Mouse (Mus musculus) kidney, embryonic 14.5 days (tissue): ENCODE measurements around the gene Klf15. TPM values are rescaled to one million over a fixed set of nuclear protein-coding genes. Genes with fewer than 3 reads are reported as not detected.

ENCODE experiments used
- ATAC-seq: fragments of 200-750 bp; cut with Nextera tagmentation; 2 replicates; pipeline ENCODE4 v1.8.0; 2017; ENCODE audit warnings: moderate number of reproducible peaks, mild to moderate bottlenecking, moderate TSS enrichment, moderate library complexity; ENCODE audit not compliant: low FRiP score, low TSS enrichment
- H3K27ac ChIP-seq: fragments of 300-500 bp; sonication (generic); 2 replicates; pipeline ENCODE4 v1.5.1; 2014; ENCODE audit warnings: low read depth, mild to moderate bottlenecking, low read length, moderate library complexity, mixed read lengths
- H3K27me3 ChIP-seq: fragments of 300-500 bp; sonication (generic); 2 replicates; pipeline ENCODE4 v1.6.1; 2014; ENCODE audit warnings: mild to moderate bottlenecking, low read length; ENCODE audit not compliant: control insufficient read depth, insufficient read depth
- H3K36me3 ChIP-seq: fragments of 300-500 bp; sonication (generic); 2 replicates; pipeline ENCODE4 v1.6.1; 2014; ENCODE audit warnings: low read length, mixed read lengths; ENCODE audit not compliant: control insufficient read depth, insufficient read depth
- H3K4me1 ChIP-seq: fragments of 300-500 bp; sonication (generic); 2 replicates; pipeline ENCODE4 v1.6.1; 2014; ENCODE audit warnings: low read length, mixed read lengths; ENCODE audit not compliant: control insufficient read depth, insufficient read depth
- H3K4me2 ChIP-seq: fragments of 300-500 bp; sonication (generic); replicated peaks from 2 replicates; pipeline ENCODE4 v1.6.1; 2014; ENCODE audit warnings: low read depth, mild to moderate bottlenecking, low read length
- H3K4me3 ChIP-seq: fragments of 300-500 bp; sonication (generic); 2 replicates; pipeline ENCODE4 v1.5.1; 2014; ENCODE audit warnings: mild to moderate bottlenecking, low read length
- H3K9ac ChIP-seq: fragments of 300-500 bp; sonication (generic); 2 replicates; pipeline ENCODE4 v1.6.1; 2014; ENCODE audit warnings: low read depth, mild to moderate bottlenecking, low read length, moderate library complexity
- H3K9me3 ChIP-seq: fragments of 300-500 bp; sonication (generic); 2 replicates; pipeline ENCODE4 v1.6.1; 2016; ENCODE audit warnings: low read length; ENCODE audit not compliant: control insufficient read depth
- WGBS: fragments of 180-500 bp; shearing (Covaris S2); extraction: QIAGEN DNeasy Blood & Tissue Kit; methylation state at CpG from one replicate; pipeline ENCODE4 v1.1.7; 2014; 5-methylcytosine and 5-hydroxymethylcytosine counted together
- polyA plus RNA-seq: library from polyadenylated mRNA; unstranded; fragments of >200 nt; fragmentation: Nextera tagmentation; extraction: Ambion mirVana; gene quantifications from 2 replicates; pipeline ENCODE4 v1.2.1, GENCODE M21; 2014

Gene Klf15
- polyA plus RNA-seq, 1 experiment from 2014 or later, result 9.3 TPM

DNA sequence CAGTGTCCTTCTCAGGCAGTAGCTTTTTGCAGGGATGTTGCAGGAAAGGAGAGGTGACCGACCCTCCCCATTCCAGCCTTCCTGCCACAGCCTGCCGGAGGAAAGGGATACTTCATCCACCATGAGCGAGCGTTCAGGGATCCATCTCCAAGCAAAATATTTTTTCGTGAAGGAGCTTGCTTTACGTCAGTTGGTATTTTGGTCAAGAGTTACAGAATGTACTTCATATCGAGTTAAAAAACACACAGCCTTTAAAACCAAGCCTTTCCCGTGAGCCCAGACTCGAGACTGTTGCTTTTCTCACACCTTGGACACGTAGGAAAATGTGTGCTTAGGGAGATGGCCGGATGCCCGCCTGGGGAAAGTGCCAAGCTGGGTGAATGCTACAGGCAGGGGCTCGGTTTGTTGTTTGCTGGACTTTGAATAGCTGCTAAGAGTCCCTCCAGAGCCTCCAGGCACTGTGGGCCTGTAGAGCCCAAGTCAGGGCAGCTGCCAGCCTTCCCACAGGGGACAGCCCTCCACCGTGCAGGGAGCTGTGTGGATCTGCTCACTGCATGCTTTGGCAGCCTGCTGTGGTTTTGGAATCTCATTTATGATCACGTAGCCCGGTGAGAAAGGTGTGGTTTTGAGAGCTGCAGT is 44.4 kb downstream of the Klf15 start:
- no peaks in the 10 kb centered on the region for H3K27me3 ChIP-seq
- no peak overlapping the region for H3K4me2 ChIP-seq
- no peak overlapping the region for H3K9ac ChIP-seq
- H3K4me1 ChIP-seq, result peaks cover 9% of the 10 kb centered on the region; the same call in 1 of the 2 replicates
- no peak overlapping the region; the same call in 1 of the 2 replicates for H3K27ac ChIP-seq
- H3K9me3 ChIP-seq, result no peaks in the 10 kb centered on the region
- 64% methylated on average over 16 of the region's 16 CpGs for WGBS
- no peak for ATAC-seq
- no peaks in the 10 kb centered on the region for H3K36me3 ChIP-seq
- H3K4me3 ChIP-seq, result no peak overlapping the region

DNA sequence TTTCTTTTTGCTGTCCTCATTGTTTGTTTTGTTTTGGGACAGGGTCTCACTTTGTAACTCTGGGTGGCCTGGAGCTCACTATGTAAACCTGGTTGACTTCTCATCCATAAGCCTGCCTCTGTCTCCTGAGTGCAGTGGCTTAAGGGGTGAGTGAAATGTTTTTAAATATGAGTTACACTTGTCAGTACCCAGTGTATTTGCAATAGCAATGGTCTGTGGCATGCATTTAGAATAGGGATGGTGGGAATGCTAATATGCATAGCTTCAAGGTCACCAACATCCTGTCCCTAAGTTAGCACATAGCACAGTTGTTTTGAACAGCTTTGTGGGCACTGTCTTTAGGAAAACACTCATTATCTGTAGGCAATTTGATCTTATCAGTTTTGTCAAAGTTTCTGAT is 45.1 kb downstream of the Klf15 start:
- no peak for ATAC-seq
- Histone ChIP-seq H3K9ac (no peak overlapping the region), H3K4me2 (no peak overlapping the region), H3K36me3 (no peaks in the 10 kb centered on the region), H3K9me3 (no peaks in the 10 kb centered on the region), H3K27ac (no peak overlapping the region), H3K27me3 (no peaks in the 10 kb centered on the region), H3K4me3 (no peak overlapping the region), H3K4me1 (peaks cover 9% of the 10 kb centered on the region; the same call in 1 of the 2 replicates)

DNA sequence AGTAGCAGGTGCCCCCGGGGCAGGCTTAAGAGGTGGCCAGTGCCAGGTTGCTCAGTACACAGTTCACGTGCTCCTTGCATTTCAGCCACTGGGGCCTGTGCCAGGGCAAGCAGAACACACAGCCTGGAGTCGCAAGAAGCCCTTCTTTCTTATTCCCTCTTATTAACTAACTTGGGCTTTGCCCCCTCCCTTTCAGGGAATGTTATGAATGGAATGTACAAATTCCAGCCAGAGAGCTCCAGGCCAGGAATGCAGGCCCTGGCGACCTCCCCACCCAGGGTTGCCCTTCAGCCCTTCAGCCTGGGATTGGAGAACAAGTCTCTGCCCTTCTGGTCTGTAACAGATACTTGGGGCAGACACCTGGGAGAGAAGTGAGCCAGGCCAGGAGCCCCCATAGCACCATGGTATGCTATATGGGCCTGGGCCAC is 45.8 kb downstream of the Klf15 start:
- WGBS, result 57% methylated on average over 4 of the region's 4 CpGs
- Histone ChIP-seq H3K9ac (no peak overlapping the region), H3K36me3 (no peaks in the 10 kb centered on the region), H3K4me3 (no peak overlapping the region), H3K27ac (no peak overlapping the region), H3K4me1 (peaks cover 9% of the 10 kb centered on the region; the same call in 1 of the 2 replicates), H3K4me2 (no peak overlapping the region), H3K9me3 (no peaks in the 10 kb centered on the region), H3K27me3 (no peaks in the 10 kb centered on the region)
- peak; percentile 70 for ATAC-seq

DNA sequence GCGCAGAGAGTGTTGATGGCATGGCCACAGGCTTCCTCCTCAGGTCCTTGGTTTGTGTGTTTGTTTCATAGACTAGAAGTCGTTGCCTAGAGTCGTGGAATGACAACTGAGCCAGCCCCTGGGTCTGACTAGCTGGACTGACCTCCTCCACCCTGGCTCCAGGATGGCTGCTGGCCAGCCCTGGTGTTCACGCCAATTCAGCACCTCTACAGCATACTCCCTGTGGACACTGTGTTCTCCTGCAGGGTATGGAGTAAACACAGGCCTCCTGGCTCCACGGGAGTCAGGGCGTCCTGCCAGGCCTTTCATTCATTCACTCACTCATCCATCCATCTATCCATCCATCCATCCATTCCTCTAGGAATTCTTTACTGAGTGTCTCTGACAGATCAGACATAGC is 46.7 kb downstream of the Klf15 start:
- Histone ChIP-seq H3K4me1 (0 out of 2 replicates have a peak, but pooled peaks cover 5% of the 10 kb centered on the region), H3K27ac (no peak overlapping the region), H3K27me3 (no peaks in the 10 kb centered on the region), H3K9ac (no peak overlapping the region), H3K36me3 (no peaks in the 10 kb centered on the region), H3K9me3 (no peaks in the 10 kb centered on the region), H3K4me3 (no peak overlapping the region), H3K4me2 (no peak overlapping the region)
- WGBS, result 69% methylated on average over 6 of the region's 6 CpGs
- ATAC-seq, result no peak

DNA sequence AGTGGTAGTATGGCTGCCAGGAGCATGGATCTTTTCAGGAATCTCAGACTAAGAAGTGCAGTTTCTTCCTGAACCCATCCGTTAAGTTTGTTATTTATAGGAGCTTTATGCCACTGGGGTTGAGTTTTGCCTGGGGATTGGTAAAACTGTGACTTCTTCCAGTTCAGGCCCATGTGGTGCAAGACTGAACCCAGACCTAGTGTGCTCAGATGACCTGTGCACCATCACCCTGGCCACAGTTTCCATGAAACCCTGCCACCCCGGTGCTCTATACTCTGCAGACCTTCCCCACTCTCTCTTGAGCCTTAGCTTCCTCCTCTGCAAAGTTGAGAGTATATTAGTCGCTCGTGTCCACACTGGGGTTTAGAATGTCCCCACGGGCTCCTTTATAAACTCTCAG is 50.0 kb downstream of the Klf15 start:
- Histone ChIP-seq H3K9me3 (no peaks in the 10 kb centered on the region), H3K36me3 (no peaks in the 10 kb centered on the region), H3K4me1 (0 out of 2 replicates have a peak, but pooled peaks cover 5% of the 10 kb centered on the region), H3K4me2 (no peak overlapping the region), H3K27ac (no peak overlapping the region), H3K4me3 (no peak overlapping the region), H3K9ac (no peak overlapping the region), H3K27me3 (no peaks in the 10 kb centered on the region)
- 82% methylated on average over 5 of the region's 5 CpGs for WGBS
- no peak for ATAC-seq

DNA sequence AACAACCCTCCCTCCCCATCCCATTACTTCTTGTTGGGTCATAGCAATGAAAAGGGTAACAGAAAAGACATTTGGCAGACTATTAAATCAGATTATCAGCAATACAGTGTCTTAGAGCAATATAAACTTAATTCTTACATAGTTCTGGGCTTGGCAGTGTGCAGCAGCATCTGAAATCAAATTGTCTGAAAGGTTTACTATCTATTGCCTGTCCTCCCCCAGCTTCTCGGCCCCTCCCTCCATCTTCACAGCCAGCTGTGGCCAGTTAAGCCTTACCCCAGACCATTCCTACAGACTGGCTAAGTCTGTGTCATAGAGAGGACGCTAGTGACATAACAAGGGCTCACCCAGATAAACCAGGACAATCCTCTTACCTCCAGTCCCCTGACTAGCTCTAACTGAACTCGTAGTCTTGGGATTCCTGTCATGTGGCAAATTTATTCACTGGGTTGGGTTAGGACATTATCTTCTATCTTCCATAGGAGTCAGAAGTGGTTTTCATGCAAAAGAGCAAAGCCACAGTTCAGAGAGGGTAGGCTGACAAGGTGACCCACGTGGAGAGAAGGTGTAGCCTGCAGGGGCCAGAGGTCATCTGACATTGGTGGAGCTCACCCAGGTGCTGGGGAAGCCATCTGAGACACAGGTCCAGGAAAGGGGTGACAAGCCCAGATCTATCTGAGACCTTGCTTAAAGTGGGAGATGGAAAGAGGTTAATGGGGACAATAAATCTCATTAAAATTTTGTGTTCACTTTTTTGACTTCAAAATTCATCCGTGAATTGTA is 50.9 kb downstream of the Klf15 start:
- ATAC-seq, result no peak; the same call in 1 of the 2 replicates
- WGBS, result 52% methylated on average over 5 of the region's 5 CpGs
- Histone ChIP-seq H3K4me1 (no peaks in the 10 kb centered on the region), H3K27me3 (no peaks in the 10 kb centered on the region), H3K4me2 (no peak overlapping the region), H3K27ac (no peak overlapping the region), H3K4me3 (no peak overlapping the region), H3K9ac (no peak overlapping the region), H3K9me3 (no peaks in the 10 kb centered on the region), H3K36me3 (no peaks in the 10 kb centered on the region)

DNA sequence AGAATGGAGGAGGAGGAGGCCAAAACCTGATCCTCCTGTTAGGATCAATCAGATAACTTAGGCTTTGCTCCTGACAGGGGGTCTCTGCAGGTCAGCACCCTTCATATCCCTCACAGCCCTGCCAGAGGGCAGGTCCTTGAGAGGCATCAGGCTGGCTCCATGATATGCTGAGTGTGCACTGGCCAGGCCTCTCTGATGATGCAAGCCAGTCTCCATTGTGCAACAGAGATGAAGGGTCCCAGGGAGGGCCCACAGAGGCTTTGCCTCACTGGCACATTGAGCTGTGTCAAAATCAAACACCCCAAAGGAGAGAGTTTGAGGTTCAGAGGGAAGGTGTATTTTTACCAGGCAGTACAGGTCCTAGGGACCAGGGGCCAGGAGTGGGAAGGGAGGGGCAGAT is 52.0 kb downstream of the Klf15 start:
- Histone ChIP-seq H3K4me2 (no peak overlapping the region), H3K9me3 (no peaks in the 10 kb centered on the region), H3K9ac (no peak overlapping the region), H3K4me1 (no peaks in the 10 kb centered on the region), H3K4me3 (no peak overlapping the region), H3K27ac (no peak overlapping the region), H3K36me3 (no peaks in the 10 kb centered on the region), H3K27me3 (no peaks in the 10 kb centered on the region)
- no peak for ATAC-seq

DNA sequence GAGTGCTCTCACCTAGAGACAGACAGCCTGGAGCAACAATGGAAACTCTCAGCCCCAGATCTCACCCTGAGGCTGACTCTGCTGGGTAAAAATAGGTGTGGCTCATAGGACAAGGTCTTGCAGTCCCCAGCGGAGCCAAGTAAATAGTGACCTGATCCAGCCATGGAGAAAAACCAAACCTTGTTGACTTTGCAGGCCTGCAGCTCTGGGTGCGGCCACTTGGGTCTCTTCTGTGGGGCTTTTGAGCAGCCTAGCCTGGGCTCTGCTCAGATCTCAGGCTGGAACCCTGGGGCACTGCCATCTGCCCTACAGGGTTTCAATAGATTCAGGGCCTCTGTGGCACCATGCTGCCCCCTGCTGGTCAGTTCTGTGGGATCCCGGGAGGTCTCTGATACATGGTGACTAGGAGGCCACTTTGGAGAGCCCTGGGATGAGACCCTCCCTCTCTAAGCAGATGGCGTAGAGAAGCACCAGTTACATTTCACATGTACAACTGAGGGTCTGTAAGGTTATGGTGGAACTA is 52.6 kb downstream of the Klf15 start:
- Histone ChIP-seq H3K27me3 (no peaks in the 10 kb centered on the region), H3K27ac (no peak overlapping the region), H3K4me1 (no peaks in the 10 kb centered on the region), H3K4me2 (no peak overlapping the region), H3K36me3 (no peaks in the 10 kb centered on the region), H3K9me3 (no peaks in the 10 kb centered on the region), H3K4me3 (no peak overlapping the region), H3K9ac (no peak overlapping the region)
- WGBS, result 44% methylated on average over 4 of the region's 4 CpGs
- peak; percentile 75 for ATAC-seq

DNA sequence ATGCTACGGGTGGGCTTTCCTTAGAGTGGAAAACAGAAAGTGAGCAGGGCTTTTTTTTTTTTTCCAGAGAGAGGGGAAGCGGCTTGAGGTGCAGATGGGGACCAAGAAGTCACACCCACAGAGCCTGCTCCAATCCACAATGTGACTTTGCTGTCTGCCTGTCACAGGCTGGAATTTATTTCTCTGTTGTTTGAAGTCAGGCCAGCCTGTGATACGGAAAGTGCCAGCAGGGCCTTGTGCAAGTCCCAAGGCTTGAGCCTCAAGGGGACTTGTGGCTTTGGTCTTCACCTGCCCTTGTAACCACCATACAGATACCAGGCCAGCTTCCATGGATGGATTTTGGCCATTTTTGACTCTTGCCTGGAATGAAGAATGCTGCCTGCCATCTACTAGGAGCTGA is 56.5 kb downstream of the Klf15 start:
- ATAC-seq, result no peak
- Histone ChIP-seq H3K4me1 (no peaks in the 10 kb centered on the region), H3K9ac (no peak overlapping the region), H3K4me2 (no peak overlapping the region), H3K27ac (no peak overlapping the region), H3K27me3 (no peaks in the 10 kb centered on the region), H3K4me3 (no peak overlapping the region), H3K9me3 (no peaks in the 10 kb centered on the region), H3K36me3 (no peaks in the 10 kb centered on the region)
- WGBS, result 51% methylated on average over 3 of the region's 3 CpGs
